In genomic region chr2:139875876-139876275, GRCm38 (mm10) we compare ENCODE assay signal across 28 mouse cellular contexts.
DNase-seq lines count a peak whose midpoint lies in the region; ATAC-seq and TF ChIP-seq lines count a peak whose summit lies in the region.
"Had no signal": no experiment of that assay in that cellular context is flagged by ENCODE, and none has a peak within 500 bp of the region (broad histone marks: within the 10 kb centered on the region; RNA-seq: fewer than 3 reads in every experiment).

No protein-coding gene starts in this region.

- H3K9me3 ChIP-seq in embryonic facial prominence, embryonic 14.5 days (ENCODE audit: control insufficient read depth, low read length): no peaks in the 10 kb centered on the region
- H3K9me3 ChIP-seq in embryonic facial prominence, embryonic 10.5 days: no peaks in the 10 kb centered on the region
- no peaks in the 10 kb centered on the region for H3K9me3 ChIP-seq in midbrain, embryonic 11.5 days (ENCODE audit: control insufficient read depth, low read length)
- H3K9me3 ChIP-seq in midbrain, embryonic 10.5 days (replicated peaks): no peaks in the 10 kb centered on the region
- no peaks in the 10 kb centered on the region for H3K9me3 ChIP-seq in midbrain, embryonic 14.5 days (ENCODE audit: control insufficient read depth, low read length)
- H3K9me3 ChIP-seq in midbrain, embryonic 16.5 days (replicated peaks; ENCODE audit: control insufficient read depth, low read length, poor library complexity, severe bottlenecking): no peaks in the 10 kb centered on the region
- H3K9me3 ChIP-seq in ES-E14 (ENCODE audit: control insufficient read depth, insufficient read depth, low read depth, low read length): no peaks in the 10 kb centered on the region
- H3K9me3 ChIP-seq: embryonic facial prominence, embryonic 13.5 days; forebrain, embryonic 10.5 days; G1E; heart, embryonic 10.5 days; heart, embryonic 13.5 days had no signal

- in situ Hi-C loops in ES-E14 (cut with MboI; ENCODE audit: low sequenced_read_pairs in 2 of 2, unreplicated experiment in 2 of 2): no loop called here

- no peak overlapping the region for H3K4me3 ChIP-seq in embryonic facial prominence, embryonic 14.5 days (ENCODE audit: low read depth, low read length)
- no peak overlapping the region for H3K4me3 ChIP-seq in embryonic facial prominence, embryonic 10.5 days
- H3K4me3 ChIP-seq in midbrain, embryonic 11.5 days (ENCODE audit: low read depth, low read length): no peak overlapping the region
- H3K4me3 ChIP-seq in midbrain, embryonic 10.5 days: no peak overlapping the region
- H3K4me3 ChIP-seq in midbrain, embryonic 14.5 days (replicated peaks; ENCODE audit: low read depth, low read length): no peak overlapping the region
- H3K4me3 ChIP-seq in midbrain, embryonic 16.5 days (ENCODE audit: low read depth, low read length): no peak overlapping the region
- H3K4me3 ChIP-seq in ES-E14 (ENCODE audit: insufficient read depth in 1 of 2, low read depth in 1 of 2, low read length in 2 of 2, poor library complexity in 1 of 2, severe bottlenecking in 1 of 2): no peak overlapping the region
- H3K4me3 ChIP-seq: embryonic facial prominence, embryonic 13.5 days; forebrain, embryonic 10.5 days; heart, adult 2 months; heart, embryonic 10.5 days; heart, embryonic 13.5 days had no signal

- no peak for DNase-seq in embryonic facial prominence, embryonic 14.5 days (ENCODE audit: low spot score)
- DNase-seq in embryonic facial prominence, embryonic 10.5 days (ENCODE audit: low spot score): no peak
- peak; percentile 56 for DNase-seq in midbrain, embryonic 11.5 days (ENCODE audit: low spot score, missing footprints)
- no peak for DNase-seq in midbrain, embryonic 10.5 days (ENCODE audit: low spot score)
- DNase-seq in midbrain, embryonic 14.5 days: no peak
- DNase-seq in ES-E14 (ENCODE audit: low read depth, low spot score): no peak
- DNase-seq in frontal cortex, postnatal 14 days (ENCODE audit: low spot score in 2 of 2): no peak
- DNase-seq: adrenal gland, adult 2 months; adrenal gland, postnatal 14 days; cerebellum, adult 11 months; cerebellum, adult 2 months; cerebellum, adult 9-11 months; cerebellum, postnatal 25 days; forebrain, postnatal 0 days; gastrocnemius, postnatal 25 days; heart, adult 2 months; heart, postnatal 14 days; heart, postnatal 4 days had no signal

- 72% methylated on average over 3 of the region's 3 CpGs for WGBS in embryonic facial prominence, embryonic 14.5 days
- 74% methylated on average over 3 of the region's 3 CpGs for WGBS in embryonic facial prominence, embryonic 10.5 days
- WGBS in midbrain, embryonic 11.5 days: 78% methylated on average over 3 of the region's 3 CpGs
- WGBS in midbrain, embryonic 10.5 days: 81% methylated on average over 3 of the region's 3 CpGs
- 72% methylated on average over 3 of the region's 3 CpGs for WGBS in midbrain, embryonic 14.5 days
- WGBS in midbrain, embryonic 16.5 days: 56% methylated on average over 3 of the region's 3 CpGs

- no peaks in the 10 kb centered on the region for H3K27me3 ChIP-seq in embryonic facial prominence, embryonic 14.5 days (replicated peaks; ENCODE audit: control insufficient read depth, insufficient read depth, low read length)
- no peaks in the 10 kb centered on the region for H3K27me3 ChIP-seq in embryonic facial prominence, embryonic 10.5 days (replicated peaks; ENCODE audit: low read depth, poor library complexity, severe bottlenecking)
- H3K27me3 ChIP-seq in midbrain, embryonic 11.5 days (ENCODE audit: control insufficient read depth, insufficient read depth, low read length): no peaks in the 10 kb centered on the region
- H3K27me3 ChIP-seq in midbrain, embryonic 10.5 days (ENCODE audit: low read depth, poor library complexity, severe bottlenecking): no peaks in the 10 kb centered on the region
- H3K27me3 ChIP-seq in midbrain, embryonic 14.5 days (ENCODE audit: control insufficient read depth, insufficient read depth, low read length): no peaks in the 10 kb centered on the region
- no peaks in the 10 kb centered on the region for H3K27me3 ChIP-seq in midbrain, embryonic 16.5 days (ENCODE audit: control insufficient read depth, insufficient read depth, low read depth, low read length)
- H3K27me3 ChIP-seq: embryonic facial prominence, embryonic 13.5 days; heart, embryonic 13.5 days; Patski had no signal

- 0 out of 2 replicates have a peak, but pooled peaks have one; percentile 30 for ATAC-seq in embryonic facial prominence, embryonic 14.5 days (ENCODE audit: low read depth)
- ATAC-seq in midbrain, embryonic 11.5 days (ENCODE audit: low FRiP score): no peak
- 0 out of 2 replicates have a peak, but pooled peaks have one; percentile 24 for ATAC-seq in midbrain, embryonic 14.5 days (ENCODE audit: low FRiP score, low TSS enrichment)
- ATAC-seq in midbrain, embryonic 16.5 days: no peak
- ATAC-seq: forebrain, postnatal 0 days; hindbrain, postnatal 0 days; inflammation-experienced regulatory T-cells, adult 6 months; Patski had no signal

- 0 out of 2 replicates have a peak, but pooled peaks cover 5% of the 10 kb centered on the region for H3K36me3 ChIP-seq in embryonic facial prominence, embryonic 14.5 days (ENCODE audit: control insufficient read depth, insufficient read depth, low read length)
- no peaks in the 10 kb centered on the region for H3K36me3 ChIP-seq in embryonic facial prominence, embryonic 10.5 days (replicated peaks)
- H3K36me3 ChIP-seq in midbrain, embryonic 11.5 days (ENCODE audit: control insufficient read depth, insufficient read depth, low read length): no peaks in the 10 kb centered on the region
- peaks cover 3% of the 10 kb centered on the region; the same call in 1 of the 2 replicates for H3K36me3 ChIP-seq in midbrain, embryonic 10.5 days
- H3K36me3 ChIP-seq in midbrain, embryonic 14.5 days (ENCODE audit: control insufficient read depth, insufficient read depth, low read length): no peaks in the 10 kb centered on the region
- H3K36me3 ChIP-seq in midbrain, embryonic 16.5 days (ENCODE audit: control insufficient read depth, insufficient read depth, low read length): no peaks in the 10 kb centered on the region
- H3K36me3 ChIP-seq in ES-E14 (ENCODE audit: control insufficient read depth, insufficient read depth, low read length, poor library complexity, severe bottlenecking): peaks cover 2% of the 10 kb centered on the region; the same call in 1 of the 2 replicates
- H3K36me3 ChIP-seq: embryonic facial prominence, embryonic 13.5 days; heart, embryonic 10.5 days; heart, embryonic 13.5 days had no signal

- no peaks in the 10 kb centered on the region for H3K4me1 ChIP-seq in embryonic facial prominence, embryonic 14.5 days (ENCODE audit: control insufficient read depth, insufficient read depth, low read length)
- peaks cover 8% of the 10 kb centered on the region for H3K4me1 ChIP-seq in embryonic facial prominence, embryonic 10.5 days
- peaks cover 4% of the 10 kb centered on the region for H3K4me1 ChIP-seq in midbrain, embryonic 11.5 days (ENCODE audit: control insufficient read depth, insufficient read depth, low read length)
- peaks cover 9% of the 10 kb centered on the region for H3K4me1 ChIP-seq in midbrain, embryonic 10.5 days
- H3K4me1 ChIP-seq in midbrain, embryonic 14.5 days (ENCODE audit: control insufficient read depth, insufficient read depth, low read length): no peaks in the 10 kb centered on the region
- H3K4me1 ChIP-seq in midbrain, embryonic 16.5 days (ENCODE audit: control insufficient read depth, insufficient read depth, low read length): no peaks in the 10 kb centered on the region
- H3K4me1 ChIP-seq in ES-E14 (ENCODE audit: control insufficient read depth in 2 of 2, insufficient read depth in 2 of 2, low read length in 2 of 2, poor library complexity in 1 of 2): peaks cover 5 to 6% of the 10 kb centered on the region in 2 experiments; a peak in 3 of 4 replicates
- H3K4me1 ChIP-seq: heart, embryonic 10.5 days; heart, embryonic 13.5 days had no signal

- H3K27ac ChIP-seq in embryonic facial prominence, embryonic 14.5 days (replicated peaks; ENCODE audit: low read depth, low read length): no peak overlapping the region
- H3K27ac ChIP-seq in embryonic facial prominence, embryonic 10.5 days (replicated peaks): no peak overlapping the region
- no peak overlapping the region for H3K27ac ChIP-seq in midbrain, embryonic 11.5 days (ENCODE audit: low read depth, low read length)
- no peak overlapping the region for H3K27ac ChIP-seq in midbrain, embryonic 10.5 days (replicated peaks)
- no peak overlapping the region for H3K27ac ChIP-seq in midbrain, embryonic 14.5 days (replicated peaks; ENCODE audit: low read depth, low read length)
- H3K27ac ChIP-seq in midbrain, embryonic 16.5 days (ENCODE audit: low read length): no peak overlapping the region
- H3K27ac ChIP-seq in ES-E14 (ENCODE audit: insufficient read depth, low read depth, low read length, poor library complexity, severe bottlenecking): peak overlapping the region; percentile 25; the same call in 1 of the 2 replicates
- H3K27ac ChIP-seq: embryonic facial prominence, embryonic 13.5 days; forebrain, embryonic 10.5 days; heart, adult 2 months; heart, embryonic 10.5 days; heart, embryonic 13.5 days; hindbrain, embryonic 14.5 days; hindbrain, postnatal 0 days had no signal

- H3K9ac ChIP-seq in embryonic facial prominence, embryonic 14.5 days (ENCODE audit: low read depth, low read length): no peak overlapping the region
- no peak overlapping the region for H3K9ac ChIP-seq in midbrain, embryonic 11.5 days (ENCODE audit: low read length)
- no peak overlapping the region for H3K9ac ChIP-seq in midbrain, embryonic 14.5 days (replicated peaks; ENCODE audit: low read length)
- H3K9ac ChIP-seq in midbrain, embryonic 16.5 days (ENCODE audit: low read depth, low read length): no peak overlapping the region
- no peak overlapping the region for H3K9ac ChIP-seq in ES-E14 (ENCODE audit: insufficient read depth, low read depth, low read length, poor library complexity, severe bottlenecking)
- H3K9ac ChIP-seq: embryonic facial prominence, embryonic 13.5 days; forebrain, postnatal 0 days; heart, embryonic 13.5 days; hindbrain, embryonic 14.5 days had no signal

- H3K4me2 ChIP-seq in embryonic facial prominence, embryonic 14.5 days (ENCODE audit: low read depth, low read length): no peak overlapping the region
- H3K4me2 ChIP-seq in midbrain, embryonic 11.5 days: no peak overlapping the region
- no peak overlapping the region for H3K4me2 ChIP-seq in midbrain, embryonic 14.5 days (ENCODE audit: low read length)
- H3K4me2 ChIP-seq in midbrain, embryonic 16.5 days (ENCODE audit: low read length): no peak overlapping the region
- H3K4me2 ChIP-seq: embryonic facial prominence, embryonic 13.5 days; heart, embryonic 13.5 days; hindbrain, embryonic 14.5 days had no signal

TF ChIP-seq in ES-E14, 5 proteins besides CTCF, POLR2A, EP300 and RAD21:
- TF ChIP-seq ZNF384 (IDR thresholded peaks at IDR 0.05; ENCODE audit: low read depth, low read length) (no peak), ZC3H11A (IDR thresholded peaks at IDR 0.05; ENCODE audit: borderline replicate concordance, low read depth, low read length) (no peak), HCFC1 (IDR thresholded peaks at IDR 0.05; ENCODE audit: borderline replicate concordance, insufficient read depth, low read length) (no peak), CHD2 (IDR thresholded peaks at IDR 0.05; ENCODE audit: low read depth, low read length) (no peak), MAFK (IDR thresholded peaks at IDR 0.05; ENCODE audit: insufficient read depth, low read depth, low read length) (no peak)
TF ChIP-seq in ES-E14: peak in this region for 0.

Comparison
In these comparisons a context has a peak if more than half of its experiments do, and no peak if none do; other contexts are left out.
1. ATAC-seq: peak in embryonic facial prominence, embryonic 14.5 days (single experiment) and midbrain, embryonic 14.5 days (single experiment); none in midbrain, embryonic 11.5 days (single experiment) and midbrain, embryonic 16.5 days (single experiment).